Mouse (Mus musculus): ENCODE measurements around the gene Vmn1r237. TPM values are rescaled to one million over a fixed set of nuclear protein-coding genes. Genes with fewer than 3 reads are reported as not detected.

The Vmn1r237 gene
- total RNA-seq (2021): not detected
- long read RNA-seq, experiment 1: 0 reads
- long read RNA-seq, experiment 2: 0 reads

GRCm38 (mm10) chr17:21311565-21311964 lies at the start of gene Vmn1r237:
Gene Vmn1r237, plus strand, starts transcription at chr17:21311865.
- DNase-seq (ENCODE audit: low spot score): no peak

- peak; percentile 41 for DNase-seq (ENCODE audit: low spot score)
Measured at GRCm38 (mm10) chr17:21272103-21272502, 39.6 kb upstream of the Vmn1r237 start.

GRCm38 (mm10) chr17:21282642-21283041 lies 29.0 kb upstream of the Vmn1r237 start, which contains the start of gene Vmn1r236:
Gene Vmn1r236, plus strand, starts transcription at chr17:21282942.
- no peak for DNase-seq (ENCODE audit: low spot score)

- no peak for DNase-seq (ENCODE audit: low spot score)
Measured at GRCm38 (mm10) chr17:21284395-21284794, 27.3 kb upstream of the Vmn1r237 start.

- DNase-seq (ENCODE audit: low spot score): no peak
Measured at GRCm38 (mm10) chr17:21289695-21290094, 22.0 kb upstream of the Vmn1r237 start.

Small RNAs within 50 kb of the gene (microRNA-seq; reads per million reads assigned to microRNA genes)
- gene Gm26384: not detected

Other genes with a start within 250 kb of the Vmn1r237 start
- not detected for gene Vmn1r234, start 85.8 kb upstream of the Vmn1r237 start, total RNA-seq (2021)
- gene Vmn1r235, start 55.5 kb upstream of the Vmn1r237 start, total RNA-seq (2021): not detected
- not detected for gene Vmn1r236, start 28.9 kb upstream of the Vmn1r237 start, total RNA-seq (2021)
- 1 to 10 TPM in 1 of 2 experiments, under 1 TPM in 1; 0.66 to 1.1 TPM for gene Zfp677, start 71.9 kb downstream of the Vmn1r237 start, total RNA-seq (2021)
- 1 to 10 TPM in 1 of 2 experiments, under 1 TPM in 1; 0.66 to 1.0 TPM for gene Zfp54, start 111.4 kb downstream of the Vmn1r237 start, total RNA-seq (2021)
- 10 to 100 TPM in 1 of 2 experiments, 1 to 10 TPM in 1; 9.4 to 10.3 TPM for gene Zfp51, start 138.5 kb downstream of the Vmn1r237 start, total RNA-seq (2021)
- 1 to 10 TPM; 1.1 to 1.2 TPM for gene Zfp53, start 177.1 kb downstream of the Vmn1r237 start, total RNA-seq (2021)
- gene Zfp52, start 223.7 kb downstream of the Vmn1r237 start, total RNA-seq (2021): 1 to 10 TPM; 6.4 to 8.7 TPM

All from gastrocnemius, adult 18-20 months (tissue).